Mouse (Mus musculus) midbrain, embryonic 15.5 days (tissue): ENCODE data around the gene Lipm. TPM values are rescaled to one million over a fixed set of nuclear protein-coding genes. Genes with fewer than 3 reads are reported as not detected.

Experiments
- ATAC-seq: fragments of 200-750 bp; cut with Nextera tagmentation; replicated peaks from 2 replicates; pipeline ENCODE4 v1.8.0; 2017; ENCODE audit warnings: moderate TSS enrichment
- H3K27ac ChIP-seq: fragments of 300-500 bp; sonication (generic); 2 replicates; pipeline ENCODE4 v1.5.1; 2015; ENCODE audit warnings: mild to moderate bottlenecking, inconsistent platforms
- H3K27me3 ChIP-seq: fragments of 300-500 bp; sonication (generic); replicated peaks from 2 replicates; pipeline ENCODE4 v1.6.1; 2015; ENCODE audit warnings: inconsistent platforms
- H3K36me3 ChIP-seq: fragments of 300-500 bp; sonication (generic); replicated peaks from 2 replicates; pipeline ENCODE4 v1.6.1; 2015; ENCODE audit warnings: inconsistent platforms
- H3K4me1 ChIP-seq: fragments of 300-500 bp; sonication (generic); 2 replicates; pipeline ENCODE4 v1.6.1; 2015; ENCODE audit warnings: inconsistent platforms
- H3K4me2 ChIP-seq: fragments of 300-500 bp; sonication (generic); 2 replicates; pipeline ENCODE4 v1.6.1; 2015; ENCODE audit warnings: inconsistent platforms, mild to moderate bottlenecking, moderate library complexity
- H3K4me3 ChIP-seq: fragments of 300-500 bp; sonication (generic); 2 replicates; pipeline ENCODE4 v1.5.1; 2015; ENCODE audit warnings: mild to moderate bottlenecking, inconsistent platforms
- H3K9ac ChIP-seq: fragments of 300-500 bp; sonication (generic); 2 replicates; pipeline ENCODE4 v1.6.1; 2015; ENCODE audit warnings: mild to moderate bottlenecking, inconsistent platforms
- H3K9me3 ChIP-seq: fragments of 300-500 bp; sonication (generic); 2 replicates; pipeline ENCODE4 v1.6.1; 2016; ENCODE audit warnings: inconsistent platforms
- WGBS: fragments of 180-500 bp; shearing (Covaris S2); methylation state at CpG from one replicate; pipeline ENCODE4 v1.1.7; 2015; ENCODE audit warnings: mixed read lengths; 5-methylcytosine and 5-hydroxymethylcytosine counted together
- polyA plus RNA-seq: library from polyadenylated mRNA; unstranded; fragments of >200 nt; fragmentation: Nextera tagmentation; extraction: Ambion mirVana; gene quantifications from 2 replicates; pipeline ENCODE4 v1.2.1, GENCODE M21; 2015

Lipm gene
- polyA plus RNA-seq, 1 experiment from 2014 or later, result not detected

DNA sequence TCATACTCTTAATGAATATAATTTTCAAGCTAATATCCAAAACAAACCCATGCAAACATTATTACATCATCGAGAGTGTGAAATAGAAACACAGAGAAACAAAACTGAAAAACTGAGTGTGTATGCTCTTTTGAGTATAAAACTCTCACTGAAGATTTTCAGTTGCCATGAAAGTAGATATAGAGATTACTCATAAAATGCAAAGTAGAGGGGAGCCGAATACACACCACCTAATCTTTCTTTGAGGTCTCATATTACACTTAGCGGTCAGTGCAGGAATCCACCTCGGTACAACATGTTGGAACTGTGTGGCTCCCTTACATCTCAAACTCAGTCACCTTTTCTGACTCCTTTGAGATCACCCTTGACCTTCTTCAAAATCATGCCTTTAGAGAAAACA lies 18.9 kb downstream of the Lipm start:
- H3K4me1 ChIP-seq, result no peaks in the 10 kb centered on the region
- H3K4me3 ChIP-seq, result no peak overlapping the region
- no peak overlapping the region for H3K4me2 ChIP-seq
- no peak overlapping the region for H3K27ac ChIP-seq
- H3K27me3 ChIP-seq, result no peaks in the 10 kb centered on the region
- H3K9ac ChIP-seq, result no peak overlapping the region
- WGBS, result 83% methylated on average over 4 of the region's 4 CpGs
- no peaks in the 10 kb centered on the region for H3K9me3 ChIP-seq
- H3K36me3 ChIP-seq, result no peaks in the 10 kb centered on the region
- no peak for ATAC-seq

DNA sequence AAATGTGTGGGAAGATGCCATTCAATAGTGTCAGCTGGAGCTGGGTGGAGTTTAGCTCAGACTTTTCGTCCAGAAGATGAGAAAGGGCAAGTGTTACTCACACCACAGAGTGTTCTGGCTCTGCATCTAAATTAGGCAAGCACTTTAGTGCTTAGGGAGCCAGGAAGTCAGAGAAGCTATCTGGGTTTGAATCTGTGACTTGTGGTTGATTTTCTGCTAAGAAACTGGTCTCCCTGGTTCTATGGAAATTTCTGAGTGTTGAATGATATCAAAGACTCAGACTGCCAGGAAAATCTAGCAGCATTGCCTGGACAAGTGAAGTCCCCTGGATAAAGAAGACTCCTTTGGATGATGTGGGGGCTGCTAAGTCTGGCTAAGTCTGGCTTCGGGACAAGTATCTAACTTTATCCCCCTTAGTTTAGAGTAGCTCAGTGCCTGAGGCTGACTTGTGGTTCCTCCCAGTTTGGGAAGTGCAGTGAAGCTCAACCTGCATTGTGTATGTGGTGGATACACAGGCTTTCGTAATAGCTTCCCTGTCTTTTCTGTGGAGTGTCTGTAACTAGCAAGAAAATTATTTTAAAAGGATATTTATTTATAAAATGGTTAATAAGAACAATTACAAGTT lies 19.5 kb downstream of the Lipm start:
- 72% methylated on average over 3 of the region's 3 CpGs for WGBS
- no peak overlapping the region for H3K9ac ChIP-seq
- H3K27me3 ChIP-seq, result no peaks in the 10 kb centered on the region
- H3K4me1 ChIP-seq, result no peaks in the 10 kb centered on the region
- H3K4me3 ChIP-seq, result no peak overlapping the region
- no peak for ATAC-seq
- H3K9me3 ChIP-seq, result no peaks in the 10 kb centered on the region
- H3K36me3 ChIP-seq, result no peaks in the 10 kb centered on the region
- H3K27ac ChIP-seq, result no peak overlapping the region
- H3K4me2 ChIP-seq, result no peak overlapping the region

DNA sequence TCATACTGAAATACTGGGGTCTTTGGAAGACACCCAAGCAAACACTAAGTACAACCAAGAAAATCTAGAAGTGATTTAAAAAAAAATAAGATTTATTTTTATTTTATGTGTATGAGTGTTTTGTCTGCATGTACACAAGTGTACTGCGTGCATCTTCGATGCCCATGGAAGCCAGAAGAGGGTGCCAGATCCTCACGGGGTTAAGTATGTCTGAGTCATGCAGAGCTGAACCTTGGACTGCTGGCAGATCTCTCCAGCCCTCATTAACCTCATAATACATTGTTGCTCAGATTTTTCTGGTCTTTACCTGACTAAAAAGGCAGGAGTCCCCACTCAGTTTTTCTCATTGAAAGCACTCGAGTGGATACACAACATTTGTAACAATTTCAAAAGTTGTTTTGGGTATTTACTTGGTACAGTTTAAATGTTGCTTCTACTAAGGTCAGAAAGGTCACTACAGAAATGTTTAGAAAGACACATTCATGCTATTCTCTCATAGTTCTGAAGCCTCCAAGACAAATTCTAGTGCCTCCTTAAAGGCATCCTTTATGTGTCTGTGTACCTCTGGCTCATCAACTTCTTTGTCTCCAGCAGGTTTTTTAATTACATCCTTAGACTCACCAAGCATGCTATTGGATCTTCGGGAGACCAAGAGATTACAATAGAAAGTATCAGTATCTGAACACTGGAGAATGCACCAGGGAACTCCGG lies 38.1 kb downstream of the Lipm start:
- Histone ChIP-seq H3K4me3 (no peak overlapping the region), H3K27ac (no peak overlapping the region), H3K4me2 (no peak overlapping the region), H3K4me1 (no peaks in the 10 kb centered on the region), H3K9me3 (no peaks in the 10 kb centered on the region), H3K27me3 (no peaks in the 10 kb centered on the region), H3K36me3 (no peaks in the 10 kb centered on the region), H3K9ac (no peak overlapping the region)
- WGBS, result 88% methylated on average over 6 of the region's 6 CpGs
- ATAC-seq, result no peak

DNA sequence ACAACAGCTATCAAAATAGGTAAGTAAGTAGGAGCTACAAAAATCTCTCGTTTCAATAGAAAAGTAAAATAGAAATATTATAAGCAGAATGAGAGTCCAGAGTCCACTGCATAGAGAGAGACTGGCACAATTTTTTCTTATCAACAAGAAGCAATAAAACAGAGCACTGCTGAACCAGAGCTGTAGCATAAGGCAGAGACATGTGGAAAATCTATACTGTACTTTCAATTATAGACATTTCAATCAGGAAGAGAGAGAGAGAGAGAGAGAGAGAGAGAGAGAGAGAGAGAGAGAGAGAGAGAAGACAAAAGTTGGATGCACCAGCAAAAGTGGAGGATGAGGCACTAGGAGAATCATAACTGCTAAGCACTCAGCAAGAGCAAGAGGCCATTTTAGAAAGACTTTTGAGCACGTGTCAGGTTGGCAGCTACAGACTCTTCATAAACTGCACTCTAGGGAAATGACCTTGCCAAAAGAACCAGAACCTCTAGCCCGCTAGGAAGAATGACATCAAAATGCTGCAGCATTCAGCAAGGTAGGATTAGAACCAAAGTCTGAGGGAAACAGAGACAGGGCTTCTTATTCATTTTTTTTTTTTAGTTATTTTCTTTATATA lies 38.8 kb downstream of the Lipm start:
- WGBS, result 82% methylated on average over 3 of the region's 3 CpGs
- Histone ChIP-seq H3K9me3 (no peaks in the 10 kb centered on the region), H3K27me3 (no peaks in the 10 kb centered on the region), H3K4me1 (no peaks in the 10 kb centered on the region), H3K36me3 (no peaks in the 10 kb centered on the region), H3K4me2 (no peak overlapping the region), H3K4me3 (no peak overlapping the region), H3K27ac (no peak overlapping the region), H3K9ac (no peak overlapping the region)
- ATAC-seq, result no peak

DNA sequence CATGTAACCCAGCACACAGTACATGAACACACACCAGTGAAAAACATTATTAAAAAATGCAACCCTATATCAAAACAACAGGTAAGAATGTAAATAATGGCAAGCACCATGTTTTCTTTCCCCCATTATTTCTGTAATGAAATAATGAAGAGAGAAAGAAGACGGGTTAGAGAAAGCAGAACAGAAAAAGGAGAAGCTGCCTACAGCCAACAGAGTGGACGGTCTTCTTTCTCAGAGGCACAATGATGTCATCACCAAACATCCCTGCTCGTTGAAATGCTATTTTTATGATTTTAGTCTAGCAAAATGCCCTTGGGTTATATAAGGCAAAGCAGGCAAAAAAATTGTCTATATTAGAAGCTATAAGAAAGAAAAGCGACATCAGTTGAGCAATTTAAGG lies 47.7 kb downstream of the Lipm start:
- Histone ChIP-seq H3K4me1 (no peaks in the 10 kb centered on the region), H3K4me3 (no peak overlapping the region), H3K36me3 (no peaks in the 10 kb centered on the region), H3K27me3 (no peaks in the 10 kb centered on the region), H3K27ac (no peak overlapping the region), H3K4me2 (no peak overlapping the region), H3K9me3 (no peaks in the 10 kb centered on the region), H3K9ac (no peak overlapping the region)
- 87% methylated on average over 4 of the region's 4 CpGs for WGBS
- no peak for ATAC-seq

DNA sequence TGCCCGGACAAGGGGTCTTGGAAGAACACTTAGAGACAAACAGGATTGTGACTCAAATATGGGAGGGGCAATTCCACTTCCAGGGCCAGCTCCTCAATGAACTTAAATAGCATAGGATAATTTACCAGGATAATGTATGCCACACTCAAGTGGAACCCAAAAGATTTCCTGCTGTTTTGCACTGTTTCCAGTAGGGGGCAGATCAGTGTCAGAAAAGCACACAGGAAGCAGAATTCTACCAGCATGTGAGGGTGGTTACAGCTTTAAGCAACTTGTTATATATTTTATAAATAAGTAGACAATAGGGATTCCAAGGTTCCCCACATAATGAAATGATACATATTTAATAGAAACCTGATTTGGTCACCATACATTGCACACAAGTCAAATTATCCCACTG lies 51.2 kb downstream of the Lipm start:
- Histone ChIP-seq H3K27ac (no peak overlapping the region), H3K4me3 (no peak overlapping the region), H3K9me3 (no peaks in the 10 kb centered on the region), H3K9ac (no peak overlapping the region), H3K4me1 (no peaks in the 10 kb centered on the region), H3K36me3 (no peaks in the 10 kb centered on the region), H3K27me3 (no peaks in the 10 kb centered on the region), H3K4me2 (no peak overlapping the region)
- ATAC-seq, result no peak
- 97% methylated on average over 1 of the region's 1 CpGs for WGBS

DNA sequence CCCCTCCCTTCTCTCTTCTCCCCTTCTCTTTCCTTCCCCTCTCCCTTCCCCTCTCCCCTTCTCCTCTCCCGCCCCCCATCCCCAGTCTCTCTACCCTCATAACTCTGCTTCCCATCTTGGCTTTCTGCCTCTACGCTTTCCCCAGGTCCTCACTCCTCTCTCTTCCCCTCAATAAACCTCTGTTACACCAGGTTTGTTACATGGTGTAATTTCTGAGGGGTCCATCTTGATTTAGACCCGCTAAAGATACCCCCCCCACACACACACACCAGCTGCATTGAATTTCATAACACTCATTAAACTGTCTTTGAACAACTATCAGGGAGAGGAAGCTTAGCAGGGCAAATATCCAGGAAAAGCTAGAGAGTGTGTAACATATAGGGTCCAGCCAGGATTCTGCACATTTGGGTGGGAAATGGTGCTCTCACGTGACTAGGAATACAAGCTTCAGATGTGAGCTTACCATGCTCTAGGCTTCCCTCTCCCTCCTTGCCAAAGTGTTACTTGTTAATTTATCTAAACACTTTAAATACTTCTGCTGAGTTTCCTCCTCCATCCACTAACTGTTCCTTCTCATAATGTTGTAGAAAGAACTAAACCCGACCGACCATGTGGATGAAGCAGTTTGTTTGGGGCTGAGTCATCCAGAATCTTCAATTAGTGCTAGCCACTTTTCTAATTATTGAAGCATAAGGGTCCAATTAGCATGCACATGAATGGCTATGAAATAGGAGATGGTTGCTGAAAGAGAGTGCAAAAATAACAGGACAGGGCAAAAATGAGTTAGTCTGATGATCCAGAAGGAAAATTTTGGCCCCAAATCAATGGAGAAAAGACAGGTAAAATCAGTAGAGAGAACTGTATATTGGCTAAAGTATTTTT lies 52.8 kb downstream of the Lipm start:
- Histone ChIP-seq H3K4me2 (no peak overlapping the region), H3K9me3 (no peaks in the 10 kb centered on the region), H3K4me1 (no peaks in the 10 kb centered on the region), H3K4me3 (no peak overlapping the region), H3K27me3 (no peaks in the 10 kb centered on the region), H3K36me3 (no peaks in the 10 kb centered on the region), H3K9ac (no peak overlapping the region), H3K27ac (no peak overlapping the region)
- no peak for ATAC-seq
- WGBS, result 77% methylated on average over 6 of the region's 6 CpGs

DNA sequence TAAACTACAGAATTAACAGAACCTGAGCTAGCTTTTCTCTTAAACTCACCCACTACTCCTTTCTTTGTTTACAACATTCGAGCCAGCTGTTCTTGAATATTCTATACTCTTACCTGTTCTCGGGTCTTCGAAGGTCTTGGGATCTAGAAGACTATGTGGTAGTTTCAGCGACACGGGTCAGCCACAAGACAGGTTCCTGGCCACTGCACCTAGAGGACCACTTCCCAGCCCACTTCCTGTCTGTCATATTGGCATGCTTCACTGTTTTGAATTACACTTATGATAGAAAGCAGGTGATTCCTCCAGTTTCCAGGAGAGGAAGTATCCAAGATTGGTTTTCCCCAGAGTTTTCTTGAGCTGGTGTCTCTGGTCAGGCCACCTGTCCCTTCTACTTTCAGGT lies 62.0 kb downstream of the Lipm start:
- Histone ChIP-seq H3K4me1 (no peaks in the 10 kb centered on the region), H3K27ac (no peak overlapping the region), H3K36me3 (no peaks in the 10 kb centered on the region), H3K9ac (no peak overlapping the region), H3K4me2 (no peak overlapping the region), H3K4me3 (no peak overlapping the region), H3K27me3 (no peaks in the 10 kb centered on the region), H3K9me3 (no peaks in the 10 kb centered on the region)
- no peak for ATAC-seq
- whole genome bisulfite sequencing, result 87% methylated on average over 5 of the region's 5 CpGs

DNA sequence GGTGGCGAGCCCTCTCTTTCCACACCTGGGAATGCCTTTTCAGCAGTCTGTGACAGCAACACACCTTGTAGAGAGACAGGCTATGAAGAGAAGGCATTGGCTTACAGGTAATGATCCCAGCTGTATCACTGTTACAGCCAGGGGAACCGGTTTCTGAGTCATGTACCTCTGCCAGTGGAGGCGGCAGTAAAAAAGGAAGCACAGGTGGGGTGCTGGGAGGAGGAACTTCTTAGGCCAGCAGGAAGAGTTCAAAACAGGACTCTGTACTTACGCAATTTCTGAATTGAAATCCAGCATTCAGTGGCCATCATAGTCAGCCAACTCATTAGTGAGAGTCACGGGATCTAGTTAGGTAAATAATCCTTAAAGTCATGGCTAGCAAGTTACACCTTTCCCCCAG lies 65.2 kb downstream of the Lipm start, which contains the start of gene Ankrd22:
Gene Ankrd22 (minus strand): TSS at position 163 of the 400 bp plus-strand sequence.
- H3K36me3 ChIP-seq, result no peaks in the 10 kb centered on the region
- H3K4me3 ChIP-seq, result no peak within 1 kb of the TSS
- 84% methylated on average over 5 of the region's 5 CpGs for WGBS
- ATAC-seq, result no peak
- no peak within 1 kb of the TSS for H3K4me2 ChIP-seq
- H3K9me3 ChIP-seq, result no peaks in the 10 kb centered on the region
- no peak within 1 kb of the TSS for H3K9ac ChIP-seq
- no peaks in the 10 kb centered on the region for H3K4me1 ChIP-seq
- H3K27me3 ChIP-seq, result peaks cover 3% of the 10 kb centered on the region; the same call in 1 of the 2 replicates
- no peak within 1 kb of the TSS for H3K27ac ChIP-seq

DNA sequence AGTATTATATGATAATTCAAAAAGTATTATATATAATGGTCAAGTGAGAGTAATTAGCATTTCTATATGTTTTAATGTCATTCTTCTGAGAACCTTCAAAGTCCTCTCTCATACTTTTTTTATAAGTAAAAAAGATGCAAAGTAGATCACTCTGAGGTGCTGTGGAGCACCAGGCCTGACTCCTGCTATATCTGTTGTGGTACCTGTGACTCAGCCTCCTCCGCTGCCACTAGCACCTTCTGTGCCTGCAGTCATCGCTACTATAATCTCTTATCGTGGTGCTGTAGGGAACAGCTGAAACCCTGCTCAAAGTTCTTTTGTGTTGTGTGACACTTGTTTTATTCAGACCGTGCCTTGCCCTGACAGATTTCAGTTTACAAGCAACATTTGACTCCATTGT lies 65.7 kb downstream of the Lipm start:
- WGBS, result 60% methylated on average over 4 of the region's 4 CpGs
- H3K27ac ChIP-seq, result no peak overlapping the region
- ATAC-seq, result no peak

DNA sequence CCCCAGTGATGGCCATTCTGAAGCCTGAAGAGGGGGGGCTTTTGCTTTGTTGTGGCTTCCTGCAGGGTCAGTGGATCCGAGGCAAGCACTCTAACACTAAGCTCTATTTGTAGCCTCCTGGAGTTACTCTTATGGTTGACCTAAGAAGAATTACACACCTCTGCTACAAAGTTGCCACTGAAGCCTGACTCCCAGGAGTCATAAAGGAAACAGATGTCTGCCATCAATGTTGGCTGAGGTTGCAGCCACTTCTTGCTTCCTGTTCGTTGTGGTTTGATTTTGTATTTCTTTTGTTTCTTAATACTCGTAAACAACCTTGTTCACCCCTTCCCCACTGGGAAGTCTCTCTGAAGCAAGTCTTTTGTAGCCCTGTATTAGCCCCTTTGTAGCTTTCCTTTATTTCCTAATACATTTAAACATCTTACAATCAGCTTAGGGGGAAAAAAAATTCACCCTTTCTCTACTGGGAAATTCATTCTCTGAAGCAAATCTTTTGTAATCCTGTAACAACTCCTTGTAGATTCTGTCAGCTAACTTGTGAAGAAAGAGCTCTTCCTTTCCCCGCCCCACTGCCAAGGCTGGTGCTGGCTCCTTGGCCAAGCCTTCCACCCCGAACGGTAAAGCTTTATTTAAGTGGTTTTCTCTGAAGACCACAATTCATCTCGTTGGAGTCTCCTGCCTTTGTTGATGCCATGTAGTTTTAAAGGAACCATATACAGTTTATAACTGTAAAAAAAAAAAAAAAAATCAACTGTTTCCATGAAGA lies 67.3 kb downstream of the Lipm start:
- WGBS, result 22% methylated on average over 7 of the region's 7 CpGs
- no peaks in the 10 kb centered on the region for H3K36me3 ChIP-seq

More for the DNA sequence above, 65.7 kb downstream of the Lipm start:
- Histone ChIP-seq H3K4me3 (no peak overlapping the region), H3K36me3 (no peaks in the 10 kb centered on the region), H3K4me2 (no peak overlapping the region), H3K9ac (no peak overlapping the region), H3K4me1 (no peaks in the 10 kb centered on the region), H3K9me3 (no peaks in the 10 kb centered on the region), H3K27me3 (peaks cover 3% of the 10 kb centered on the region)

More for the DNA sequence above, 67.3 kb downstream of the Lipm start:
- Histone ChIP-seq H3K9ac (no peak overlapping the region), H3K4me3 (no peak overlapping the region), H3K27ac (no peak overlapping the region), H3K27me3 (peaks cover 3% of the 10 kb centered on the region), H3K4me2 (no peak overlapping the region), H3K9me3 (no peaks in the 10 kb centered on the region), H3K4me1 (no peaks in the 10 kb centered on the region)
- no peak for ATAC-seq
